Mouse (Mus musculus) neural tube, embryonic 11.5 days (tissue): ENCODE measurements around the gene 6030408B16Rik. TPM values are rescaled to one million over a fixed set of nuclear protein-coding genes. Genes with fewer than 3 reads are reported as not detected.

Experiments
- polyA plus RNA-seq: library from polyadenylated mRNA; unstranded; fragments of >200 nt; fragmentation: Nextera tagmentation; extraction: Ambion mirVana; gene quantifications from 2 replicates; pipeline ENCODE4 v1.2.1, GENCODE M21; 2014

6030408B16Rik gene
- polyA plus RNA-seq, 1 experiment from 2014 or later = 0.33 TPM

Other genes with a start within 250 kb of the 6030408B16Rik start
- not detected in 2 replicates for gene Gm47841, start 245.8 kb upstream of the 6030408B16Rik start, polyA plus RNA-seq
- 1.6 and 1.7 TPM in 2 replicates for gene Fignl2, start 214.6 kb upstream of the 6030408B16Rik start, polyA plus RNA-seq
- gene Ankrd33, start 177.5 kb upstream of the 6030408B16Rik start, polyA plus RNA-seq = not detected in 2 replicates
- 5.1 and 5.2 TPM in 2 replicates for gene Acvrl1, start 164.7 kb upstream of the 6030408B16Rik start, polyA plus RNA-seq
- gene Acvr1b, start 119.1 kb upstream of the 6030408B16Rik start, polyA plus RNA-seq = 16.6 and 17.4 TPM in 2 replicates
- 6.6 TPM in 2 replicates for gene Grasp, start 69.0 kb upstream of the 6030408B16Rik start, polyA plus RNA-seq
- gene Nr4a1, start 38.9 kb upstream of the 6030408B16Rik start, polyA plus RNA-seq = 3.2 and 4.4 TPM in 2 replicates
- 69.5 and 74.4 TPM in 2 replicates for gene Atg101, start 8.9 kb upstream of the 6030408B16Rik start, polyA plus RNA-seq
- not detected in 2 replicates for gene Krt80, start 77.0 kb downstream of the 6030408B16Rik start, polyA plus RNA-seq
- gene Krt7, start 117.8 kb downstream of the 6030408B16Rik start, polyA plus RNA-seq = 10.6 and 12.3 TPM in 2 replicates
- gene Krt87, start 145.6 kb downstream of the 6030408B16Rik start, polyA plus RNA-seq = 0.41 TPM in 1 of 2 replicates, not detected in the other
- gene Krt88, start 154.5 kb downstream of the 6030408B16Rik start, polyA plus RNA-seq = not detected in 2 replicates
- not detected in 2 replicates for gene Krt81, start 170.5 kb downstream of the 6030408B16Rik start, polyA plus RNA-seq
- gene Krt86, start 180.3 kb downstream of the 6030408B16Rik start, polyA plus RNA-seq = not detected in 2 replicates
- not detected in 2 replicates for gene Krt83, start 198.3 kb downstream of the 6030408B16Rik start, polyA plus RNA-seq
- gene Gm49425, start 224.0 kb downstream of the 6030408B16Rik start, polyA plus RNA-seq = not detected in 2 replicates
- gene Krt84, start 239.6 kb downstream of the 6030408B16Rik start, polyA plus RNA-seq = not detected in 2 replicates